Mouse (Mus musculus): ENCODE measurements around the gene Eya4.

DNA sequence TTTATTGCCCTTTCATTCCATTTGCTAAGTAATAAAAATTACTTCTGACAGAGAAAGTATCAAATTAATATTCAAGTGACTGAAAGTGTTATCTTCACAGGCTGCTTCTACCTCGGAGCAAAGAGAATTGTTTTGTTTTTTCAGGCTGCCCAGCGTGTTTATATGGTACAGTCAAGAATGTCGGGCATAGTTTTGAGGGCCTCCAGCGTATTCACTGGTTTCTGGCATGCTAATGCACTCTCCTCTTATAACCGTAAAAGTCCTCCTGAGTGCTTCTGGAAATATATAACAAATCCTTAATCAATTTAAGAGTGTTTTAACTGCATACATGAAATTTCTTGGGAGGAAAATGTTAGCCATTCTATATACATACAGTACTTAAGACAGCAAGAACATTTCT lies 17.8 kb downstream of the Eya4 start:
- TF ChIP-seq POLR2A (IDR thresholded peaks at IDR 0.05; ENCODE audit: low read depth, low read length) (no peak), CTCF (IDR thresholded peaks at IDR 0.05; ENCODE audit: borderline replicate concordance, insufficient read depth, low read length) (no peak)

All from embryonic fibroblast, embryonic 13.5 days (primary cell).